Mouse (Mus musculus): ENCODE data around the gene Dpysl4.

The Dpysl4 gene

DNA sequence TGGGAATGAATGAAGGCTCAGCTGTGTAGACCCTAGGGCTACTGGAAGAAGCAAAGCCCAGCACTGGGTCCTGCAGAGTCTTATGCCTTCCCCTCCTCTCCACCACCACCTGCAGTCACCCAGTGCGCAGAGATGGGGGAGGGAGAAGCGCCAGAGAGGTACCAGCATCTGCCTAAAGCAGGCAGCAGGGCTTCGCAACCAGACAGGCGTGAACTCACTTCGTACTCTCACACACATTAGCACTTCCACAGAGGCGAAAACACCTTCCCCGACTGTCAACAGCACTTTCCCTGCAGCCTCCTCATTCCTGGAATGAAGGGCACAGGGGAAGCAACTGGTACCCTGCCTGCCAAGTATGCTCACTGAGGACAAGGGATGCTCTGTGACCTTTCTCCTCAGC is 63.6 kb downstream of the Dpysl4 start:
- no peak for DNase-seq (ENCODE audit: low spot score in 2 of 2)

DNA sequence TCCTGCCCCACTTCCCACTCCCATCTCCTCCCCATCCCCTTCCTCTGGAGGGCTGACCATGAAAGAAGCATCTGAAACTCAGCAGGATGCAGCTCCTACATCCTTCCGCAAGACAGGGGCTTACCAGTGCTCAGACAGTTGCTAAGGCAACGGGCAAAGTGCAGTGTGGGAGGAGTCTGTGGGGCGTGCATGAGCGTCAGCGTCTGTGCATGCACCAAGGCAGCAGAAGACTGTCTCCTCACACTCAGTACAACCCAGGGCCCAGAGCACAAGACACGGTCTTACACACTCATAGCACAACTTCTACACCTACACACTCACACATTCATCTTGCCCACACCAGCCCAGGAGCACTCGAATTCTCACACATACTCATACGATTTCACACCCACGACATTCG is 65.3 kb downstream of the Dpysl4 start:
- DNase-seq (ENCODE audit: low spot score in 2 of 2), result no peak
